Comparison of ENCODE assay signal across 8 mouse cellular contexts in the genomic region with DNA sequence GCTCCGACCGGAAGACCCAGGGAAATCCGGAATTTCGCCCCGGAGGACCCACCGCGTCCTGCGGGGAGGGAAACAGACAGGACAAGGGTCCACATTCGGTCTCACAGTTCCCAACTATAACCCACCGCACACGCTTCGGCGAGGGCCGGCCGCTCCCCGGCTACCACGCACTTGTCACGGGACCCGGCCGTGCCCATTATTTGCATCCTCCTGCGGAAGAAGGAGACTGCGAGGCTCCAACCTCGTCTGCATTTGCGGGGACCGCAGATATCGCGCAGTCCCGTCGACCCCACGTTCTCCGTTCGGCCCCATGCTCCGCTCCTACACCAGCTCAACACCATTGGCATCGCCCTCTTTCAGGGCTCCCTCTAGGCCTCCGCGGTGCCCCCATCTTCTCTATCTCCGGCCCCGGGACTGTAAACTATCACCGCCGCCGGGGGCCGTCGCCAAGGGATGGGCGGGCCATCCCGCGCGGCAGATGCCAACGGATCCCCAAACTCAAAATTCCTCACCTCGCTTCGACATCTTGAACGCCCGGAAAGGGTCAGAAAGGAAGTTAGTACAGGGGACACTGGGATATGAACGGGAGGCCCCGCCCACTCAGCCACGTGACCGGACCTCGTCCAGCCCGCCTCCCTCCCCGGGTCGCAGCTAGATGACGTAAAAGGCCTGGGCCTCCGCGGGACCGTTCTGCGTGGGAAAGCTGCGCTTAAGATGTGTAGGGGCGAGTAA. TPM values are rescaled to one million over a fixed set of nuclear protein-coding genes. Genes with fewer than 3 reads are reported as not detected.
DNase-seq lines count a peak whose midpoint lies in the region; ATAC-seq lines count a peak whose summit lies in the region.

Gene Rpl23 (minus strand): TSS at position 606 of the 732 bp plus-strand sequence.

- H3K9ac ChIP-seq in heart, embryonic 13.5 days = peak within 1 kb of the TSS; percentile 99
- peak within 1 kb of the TSS; percentile 91 for H3K9ac ChIP-seq in liver, embryonic 12.5 days
- peak within 1 kb of the TSS; percentile 92 for H3K9ac ChIP-seq in stomach, embryonic 15.5 days

- DNase-seq in CD4-positive, CD25-positive, alpha-beta regulatory T cell, adult 2 months (ENCODE audit: low read depth, low spot score) = peak; percentile 99
- DNase-seq in fat pad, adult 2 months (ENCODE audit: extremely low read depth, low read depth, low spot score) = peak; percentile 62
- peak; percentile 100 for DNase-seq in kidney, postnatal 10 days
- DNase-seq in natural killer cell, adult 2 months (ENCODE audit: low spot score in 2 of 2) = peak; percentile 96 to 99

- under 1% methylated on average over 66 of the region's 67 CpGs for WGBS in heart, embryonic 13.5 days
- WGBS in liver, embryonic 12.5 days (ENCODE audit: insufficient replicate concordance) = under 1% methylated on average over 67 of the region's 67 CpGs
- WGBS in stomach, embryonic 15.5 days = under 1% methylated on average over 67 of the region's 67 CpGs

- peak within 1 kb of the TSS; percentile 74 for H3K4me2 ChIP-seq in heart, embryonic 13.5 days
- H3K4me2 ChIP-seq in liver, embryonic 12.5 days = peak within 1 kb of the TSS; percentile 74
- H3K4me2 ChIP-seq in stomach, embryonic 15.5 days = peak within 1 kb of the TSS; percentile 60

- H3K4me1 ChIP-seq in brown adipose tissue, adult 24 weeks (ENCODE audit: control insufficient read depth, insufficient read depth, insufficient read length, low read length) = no peaks in the 10 kb centered on the region
- H3K4me1 ChIP-seq in heart, embryonic 13.5 days = peaks cover 30% of the 10 kb centered on the region
- H3K4me1 ChIP-seq in liver, embryonic 12.5 days = peaks cover 36% of the 10 kb centered on the region
- H3K4me1 ChIP-seq in stomach, embryonic 15.5 days = peaks cover 13% of the 10 kb centered on the region

- peak; percentile 96 for ATAC-seq in heart, embryonic 13.5 days (ENCODE audit: extremely low read depth, insufficient number of reproducible peaks, low FRiP score, low TSS enrichment)
- peak; percentile 90 for ATAC-seq in liver, embryonic 12.5 days
- peak; percentile 94 for ATAC-seq in stomach, embryonic 15.5 days (ENCODE audit: insufficient read depth, low FRiP score, low read depth)

- peak within 1 kb of the TSS; percentile 81 for H3K4me3 ChIP-seq in brown adipose tissue, adult 24 weeks (ENCODE audit: insufficient read depth, low read depth, low read length)
- H3K4me3 ChIP-seq in heart, embryonic 13.5 days = peak within 1 kb of the TSS; percentile 89
- peak within 1 kb of the TSS; percentile 80 for H3K4me3 ChIP-seq in liver, embryonic 12.5 days
- H3K4me3 ChIP-seq in stomach, embryonic 15.5 days (replicated peaks) = peak within 1 kb of the TSS; percentile 79

- no peaks in the 10 kb centered on the region for H3K27me3 ChIP-seq in heart, embryonic 13.5 days (replicated peaks)
- H3K27me3 ChIP-seq in liver, embryonic 12.5 days (replicated peaks) = no peaks in the 10 kb centered on the region; the same call in 1 of the 2 replicates
- no peaks in the 10 kb centered on the region for H3K27me3 ChIP-seq in stomach, embryonic 15.5 days (replicated peaks)

- no peaks in the 10 kb centered on the region for H3K9me3 ChIP-seq in heart, embryonic 13.5 days
- H3K9me3 ChIP-seq in liver, embryonic 12.5 days (replicated peaks) = no peaks in the 10 kb centered on the region
- no peaks in the 10 kb centered on the region for H3K9me3 ChIP-seq in stomach, embryonic 15.5 days

- peaks cover 43% of the 10 kb centered on the region for H3K36me3 ChIP-seq in heart, embryonic 13.5 days
- H3K36me3 ChIP-seq in liver, embryonic 12.5 days = peaks cover 49% of the 10 kb centered on the region
- peaks cover 30% of the 10 kb centered on the region for H3K36me3 ChIP-seq in stomach, embryonic 15.5 days

- H3K27ac ChIP-seq in brown adipose tissue, adult 24 weeks (replicated peaks; ENCODE audit: low read depth, low read length) = peak within 1 kb of the TSS; percentile 73
- peak within 1 kb of the TSS; percentile 92 for H3K27ac ChIP-seq in heart, embryonic 13.5 days (replicated peaks)
- H3K27ac ChIP-seq in liver, embryonic 12.5 days = peak within 1 kb of the TSS; percentile 88
- H3K27ac ChIP-seq in stomach, embryonic 15.5 days = peak within 1 kb of the TSS; percentile 92

RNA-seq across cellular contexts. Expression of gene Rpl23, which starts in this region (rescaled TPM):
- 268 and 348 TPM in 2 replicates for polyA plus RNA-seq in brown adipose tissue, adult 24 weeks (2012; ENCODE audit: insufficient read depth, insufficient read length, missing spikeins)
- 376 and 393 TPM in 2 replicates for polyA plus RNA-seq in heart, embryonic 13.5 days (2015; fragmentation: Nextera tagmentation; extraction: Ambion mirVana)
- 462 and 473 TPM in 2 replicates for polyA plus RNA-seq in liver, embryonic 12.5 days (2016; fragmentation: Nextera tagmentation; extraction: Ambion mirVana)
- 502 and 526 TPM in 2 replicates for polyA plus RNA-seq in stomach, embryonic 15.5 days (2015; fragmentation: Nextera tagmentation; extraction: Ambion mirVana)

Comparison
In these comparisons a context has a peak if more than half of its experiments do, and no peak if none do; other contexts are left out.
1. Peak in every context shown above with its lines: DNase-seq, ATAC-seq, H3K4me3 ChIP-seq and H3K27ac ChIP-seq.